Mouse (Mus musculus) intestine, embryonic 14.5 days (tissue): ENCODE results near the gene Blmh. TPM values are rescaled to one million over a fixed set of nuclear protein-coding genes. Genes with fewer than 3 reads are reported as not detected.
A peak's percentile ranks its signal among the peaks of the same experiment; 100 is the strongest.
"Not testable (repeated sequence)": the region's sequence is repeated elsewhere in the genome, so short reads cannot be mapped to it uniquely, and the experiment has no call there.

ENCODE experiments used
- ATAC-seq: fragments of 200-750 bp; cut with Nextera tagmentation; replicated peaks from 2 replicates; pipeline ENCODE4 v1.8.0; 2017; ENCODE audit warnings: low read depth, moderate number of reproducible peaks, moderate TSS enrichment, moderate library complexity; ENCODE audit not compliant: low FRiP score, low TSS enrichment
- DNase-seq: peaks from one replicate; pipeline ENCODE4 v3.0.0-alpha.2; 2018; ENCODE audit warnings: low spot score
- H3K27ac ChIP-seq: fragments of 300-500 bp; sonication (generic); 2 replicates; pipeline ENCODE4 v1.5.1; 2014; ENCODE audit warnings: low read depth, mild to moderate bottlenecking, control low read depth
- H3K27me3 ChIP-seq: fragments of 300-500 bp; sonication (generic); replicated peaks from 2 replicates; pipeline ENCODE4 v1.6.1; 2014; ENCODE audit warnings: low read length, control low read depth; ENCODE audit not compliant: control insufficient read depth, insufficient read depth
- H3K36me3 ChIP-seq: fragments of 300-500 bp; sonication (generic); 2 replicates; pipeline ENCODE4 v1.6.1; 2014; ENCODE audit warnings: low read length, control low read depth; ENCODE audit not compliant: control insufficient read depth, insufficient read depth
- H3K4me1 ChIP-seq: fragments of 300-500 bp; sonication (generic); replicated peaks from 2 replicates; pipeline ENCODE4 v1.6.1; 2014; ENCODE audit warnings: low read length, control low read depth, mixed read lengths; ENCODE audit not compliant: control insufficient read depth, insufficient read depth
- H3K4me2 ChIP-seq: fragments of 300-500 bp; sonication (generic); 2 replicates; pipeline ENCODE4 v1.6.1; 2014; ENCODE audit warnings: low read length
- H3K4me3 ChIP-seq: fragments of 300-500 bp; sonication (generic); 2 replicates; pipeline ENCODE4 v1.5.1; 2014; ENCODE audit warnings: low read depth, low read length, control low read depth, mixed read lengths
- H3K9ac ChIP-seq: fragments of 300-500 bp; sonication (generic); 2 replicates; pipeline ENCODE4 v1.6.1; 2014; ENCODE audit warnings: mild to moderate bottlenecking, low read length
- H3K9me3 ChIP-seq: fragments of 300-500 bp; sonication (generic); 2 replicates; pipeline ENCODE4 v1.6.1; 2016; ENCODE audit warnings: low read length, control low read depth; ENCODE audit not compliant: control insufficient read depth
- WGBS: fragments of 180-500 bp; shearing (Covaris S2); extraction: QIAGEN DNeasy Blood & Tissue Kit; methylation state at CpG from one replicate; pipeline ENCODE4 v1.1.7; 2014; 5-methylcytosine and 5-hydroxymethylcytosine counted together
- polyA plus RNA-seq: library from polyadenylated mRNA; unstranded; fragments of >200 nt; fragmentation: Nextera tagmentation; extraction: Ambion mirVana; gene quantifications from 2 replicates; pipeline ENCODE4 v1.2.1, GENCODE M21; 2014

The Blmh gene
- polyA plus RNA-seq, 1 experiment from 2014 or later, result 101 TPM

DNA sequence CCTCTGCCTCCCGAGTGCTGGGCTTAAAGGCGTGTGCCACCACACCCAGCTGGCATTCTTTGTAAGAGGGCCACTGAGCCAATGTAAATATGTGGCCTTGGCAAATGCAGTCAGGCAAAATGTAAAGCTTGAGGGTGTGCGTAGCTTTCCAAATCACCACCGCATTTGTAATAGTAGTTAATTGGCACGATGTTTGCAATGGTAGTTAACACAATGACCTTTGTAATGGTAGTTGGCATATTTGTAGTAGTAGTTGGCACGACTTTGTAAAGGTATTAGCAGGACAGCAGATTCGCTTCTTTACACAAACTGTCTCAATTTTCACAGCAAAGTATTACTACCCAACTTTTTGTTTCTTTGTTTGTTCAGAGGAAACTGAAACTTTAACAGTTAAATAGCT is 16.0 kb upstream of the Blmh start:
- 91% methylated on average over 7 of the region's 7 CpGs for WGBS

GRCm38 (mm10) chr11:76911325-76912054 is 13.1 kb upstream of the Blmh start:
- Histone ChIP-seq H3K27me3 (no peaks in the 10 kb centered on the region), H3K4me3 (no peak overlapping the region), H3K4me1 (peaks cover 4% of the 10 kb centered on the region; the same call in 1 of the 2 replicates), H3K36me3 (no peaks in the 10 kb centered on the region), H3K27ac (no peak overlapping the region), H3K9me3 (no peaks in the 10 kb centered on the region), H3K4me2 (no peak overlapping the region), H3K9ac (no peak overlapping the region)
- WGBS, result 59% methylated on average over 3 of the region's 3 CpGs
- DNase-seq (no peak), ATAC-seq (no peak)

More for the DNA sequence above, 16.0 kb upstream of the Blmh start:
- Histone ChIP-seq H3K4me3 (no peak overlapping the region), H3K27me3 (no peaks in the 10 kb centered on the region), H3K9ac (no peak overlapping the region), H3K36me3 (no peaks in the 10 kb centered on the region), H3K4me2 (no peak overlapping the region), H3K9me3 (no peaks in the 10 kb centered on the region), H3K4me1 (no peaks in the 10 kb centered on the region), H3K27ac (no peak overlapping the region)
- ATAC-seq (no peak), DNase-seq (no peak)

DNA sequence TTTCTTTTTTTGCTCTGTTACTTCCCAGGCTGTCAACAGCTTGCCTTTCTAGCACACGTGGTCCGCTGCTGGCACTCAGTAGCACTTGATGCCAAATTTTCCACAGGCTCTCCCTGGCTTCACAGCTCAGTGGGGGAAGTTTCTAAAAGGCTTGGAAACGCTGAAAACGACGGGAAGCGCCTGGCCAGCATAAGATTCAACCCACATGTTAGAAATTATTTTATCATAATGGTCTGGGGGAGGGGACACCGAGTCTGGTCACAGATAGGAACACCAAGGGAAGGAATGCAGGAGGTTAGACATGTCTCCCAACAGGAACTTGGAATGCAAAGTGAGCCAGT is 12.6 kb upstream of the Blmh start:
- Histone ChIP-seq H3K4me1 (peaks cover 9% of the 10 kb centered on the region), H3K27me3 (no peaks in the 10 kb centered on the region), H3K4me2 (no peak overlapping the region), H3K9me3 (no peaks in the 10 kb centered on the region), H3K36me3 (no peaks in the 10 kb centered on the region), H3K4me3 (no peak overlapping the region), H3K27ac (no peak overlapping the region), H3K9ac (no peak overlapping the region)
- 48% methylated on average over 7 of the region's 7 CpGs for WGBS
- no peak for ATAC-seq
- DNase-seq, result no peak

DNA sequence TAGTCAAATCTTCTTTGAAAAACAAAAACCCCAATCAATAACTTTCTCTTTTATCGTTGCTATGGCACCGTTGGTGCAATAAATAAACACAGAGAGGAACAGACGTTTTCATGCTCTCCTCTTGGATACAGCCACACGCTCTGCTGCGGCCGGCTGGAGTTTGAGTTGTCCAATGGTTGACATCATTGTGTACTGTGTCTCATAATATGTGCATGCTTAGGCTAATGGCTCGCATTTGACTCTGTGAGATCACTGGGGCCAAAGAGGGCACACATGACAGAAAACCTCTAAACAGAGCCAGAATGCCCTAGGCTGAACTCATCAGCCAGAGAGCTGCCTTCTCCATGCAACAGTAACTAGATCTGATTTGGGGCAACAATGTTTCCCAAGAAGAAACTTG is 10.2 kb upstream of the Blmh start:
- Histone ChIP-seq H3K9me3 (no peaks in the 10 kb centered on the region), H3K4me2 (no peak overlapping the region), H3K4me1 (peaks cover 14% of the 10 kb centered on the region), H3K4me3 (no peak overlapping the region), H3K9ac (no peak overlapping the region), H3K27me3 (no peaks in the 10 kb centered on the region), H3K36me3 (no peaks in the 10 kb centered on the region), H3K27ac (no peak overlapping the region)
- DNase-seq, result no peak
- no peak for ATAC-seq
- WGBS, result 42% methylated on average over 7 of the region's 7 CpGs

DNA sequence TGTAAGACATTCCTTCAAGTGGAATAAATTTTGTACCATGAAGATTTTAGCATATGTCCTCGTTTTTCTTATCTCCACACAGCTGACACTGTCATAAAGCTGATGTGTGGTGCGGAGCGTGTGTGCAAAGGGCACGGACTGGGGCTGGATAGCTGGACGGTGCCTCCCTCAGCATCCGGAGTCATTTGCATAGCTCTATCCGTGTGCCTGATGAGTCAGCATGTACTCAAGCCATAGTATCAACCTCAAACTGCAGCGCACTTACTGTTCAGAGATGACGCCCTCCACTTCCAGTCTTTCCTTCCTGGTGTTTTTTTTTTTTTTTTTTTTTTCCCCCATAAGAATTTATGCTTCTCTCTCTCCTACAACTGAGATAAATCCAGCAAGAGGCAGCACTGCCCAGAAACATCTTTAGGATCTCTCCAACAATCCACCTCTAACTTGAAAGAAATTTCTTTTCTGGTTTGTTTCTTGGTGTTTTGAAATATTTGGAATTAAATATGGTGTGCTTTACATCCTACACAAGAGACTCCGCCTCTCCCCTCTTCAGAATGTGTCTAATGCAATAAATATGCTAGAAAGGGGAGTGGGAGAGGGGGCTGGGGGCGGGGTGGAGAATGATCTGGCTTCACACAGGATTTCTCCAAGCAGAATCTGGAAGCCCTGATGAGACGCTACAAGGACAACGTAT is 7.9 kb upstream of the Blmh start:
- DNase-seq (no peak), ATAC-seq (peak; percentile 82)
- peak overlapping the region; percentile 8; the same call in 1 of the 2 replicates for H3K4me3 ChIP-seq
- H3K9me3 ChIP-seq, result no peaks in the 10 kb centered on the region
- H3K36me3 ChIP-seq, result no peaks in the 10 kb centered on the region
- no peaks in the 10 kb centered on the region for H3K27me3 ChIP-seq
- peak overlapping the region; percentile 40 for H3K4me2 ChIP-seq
- H3K9ac ChIP-seq, result no peak overlapping the region
- peak overlapping the region; percentile 11; the same call in 1 of the 2 replicates for H3K27ac ChIP-seq
- 16% methylated on average over 13 of the region's 13 CpGs for WGBS
- peaks cover 14% of the 10 kb centered on the region for H3K4me1 ChIP-seq

- H3K4me2 ChIP-seq, result peak overlapping the region; percentile 40
- 34% methylated on average over 3 of the region's 3 CpGs for WGBS
- H3K4me3 ChIP-seq, result peak overlapping the region; percentile 8; the same call in 1 of the 2 replicates
- H3K36me3 ChIP-seq, result no peaks in the 10 kb centered on the region
- DNase-seq (no peak), ATAC-seq (no peak)
- H3K27ac ChIP-seq, result peak overlapping the region; percentile 11; the same call in 1 of the 2 replicates
- no peak overlapping the region for H3K9ac ChIP-seq
- H3K4me1 ChIP-seq, result peaks cover 14% of the 10 kb centered on the region
- no peaks in the 10 kb centered on the region for H3K27me3 ChIP-seq
- no peaks in the 10 kb centered on the region for H3K9me3 ChIP-seq
Measured at GRCm38 (mm10) chr11:76917230-76917548, 7.4 kb upstream of the Blmh start.

DNA sequence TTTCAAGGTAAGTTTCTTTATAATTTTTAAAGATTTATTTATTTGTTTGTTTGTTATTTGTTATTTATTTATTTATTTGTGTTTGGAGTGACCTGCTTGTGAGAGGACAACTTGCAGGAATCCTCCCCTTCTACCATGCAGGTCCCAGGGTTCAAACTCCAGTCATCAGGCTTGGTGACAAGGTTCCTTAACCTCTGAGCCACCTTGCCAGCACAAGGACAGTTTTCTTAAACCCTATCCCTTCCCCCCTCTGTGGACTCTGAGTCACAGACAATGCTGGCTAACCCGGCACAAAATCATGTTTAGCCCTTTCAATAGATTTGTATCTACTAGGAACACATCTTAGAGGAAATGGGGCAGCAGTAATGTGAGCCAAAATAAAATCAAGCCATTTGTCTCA is 4.0 kb upstream of the Blmh start:
- 69% methylated on average over 1 of the region's 1 CpGs for WGBS
- Histone ChIP-seq H3K4me2 (no peak overlapping the region), H3K9ac (no peak overlapping the region), H3K27ac (no peak overlapping the region), H3K4me1 (peaks cover 14% of the 10 kb centered on the region), H3K9me3 (no peaks in the 10 kb centered on the region), H3K27me3 (no peaks in the 10 kb centered on the region), H3K4me3 (no peak overlapping the region), H3K36me3 (no peaks in the 10 kb centered on the region)
- ATAC-seq, result no peak
- no peak for DNase-seq

DNA sequence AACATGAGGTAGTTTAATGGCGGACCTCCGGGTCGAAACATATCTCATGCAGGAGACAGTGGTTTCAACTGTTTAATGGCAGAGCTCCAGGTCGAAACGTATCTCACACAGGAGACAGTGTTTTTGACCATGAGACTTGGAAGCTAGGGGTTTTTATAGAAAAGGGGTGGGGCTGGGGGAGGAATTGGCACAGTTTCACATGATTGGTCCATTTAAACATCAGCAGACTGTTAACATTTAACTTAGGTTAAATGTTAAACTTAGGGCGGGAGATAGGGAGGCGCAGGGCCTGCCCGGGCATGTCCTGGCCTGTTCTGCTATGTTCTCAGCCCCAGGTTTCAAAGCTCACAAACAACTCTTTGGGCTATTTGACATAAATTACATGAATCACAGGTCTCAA is 4.0 kb downstream of the Blmh start:
- H3K36me3 ChIP-seq, result not testable (repeated sequence)

GRCm38 (mm10) chr11:76933209-76933608 is 8.6 kb downstream of the Blmh start:
- Histone ChIP-seq H3K4me1 (no peaks in the 10 kb centered on the region), H3K4me3 (no peak overlapping the region), H3K27ac (no peak overlapping the region), H3K9ac (no peak overlapping the region), H3K9me3 (no peaks in the 10 kb centered on the region), H3K4me2 (no peak overlapping the region), H3K27me3 (no peaks in the 10 kb centered on the region), H3K36me3 (no peaks in the 10 kb centered on the region)
- no peak for DNase-seq
- WGBS, result 57% methylated on average over 3 of the region's 3 CpGs
- ATAC-seq, result no peak

More for the DNA sequence above, 4.0 kb downstream of the Blmh start:
- H3K27me3 ChIP-seq, H3K4me1 ChIP-seq, H3K4me3 ChIP-seq, ATAC-seq, H3K27ac ChIP-seq, H3K9ac ChIP-seq, H3K4me2 ChIP-seq, DNase-seq, H3K9me3 ChIP-seq: not testable (repeated sequence)
- WGBS, result 85% methylated on average over 8 of the region's 8 CpGs
